Mouse (Mus musculus) layer of hippocampus, adult 11-12 months (tissue): ENCODE results near the gene Tlr11.

Experiments used
- DNase-seq: peaks from one replicate; pipeline ENCODE4 v3.0.0; 2022; ENCODE audit warnings: low spot score

Tlr11 gene

DNA sequence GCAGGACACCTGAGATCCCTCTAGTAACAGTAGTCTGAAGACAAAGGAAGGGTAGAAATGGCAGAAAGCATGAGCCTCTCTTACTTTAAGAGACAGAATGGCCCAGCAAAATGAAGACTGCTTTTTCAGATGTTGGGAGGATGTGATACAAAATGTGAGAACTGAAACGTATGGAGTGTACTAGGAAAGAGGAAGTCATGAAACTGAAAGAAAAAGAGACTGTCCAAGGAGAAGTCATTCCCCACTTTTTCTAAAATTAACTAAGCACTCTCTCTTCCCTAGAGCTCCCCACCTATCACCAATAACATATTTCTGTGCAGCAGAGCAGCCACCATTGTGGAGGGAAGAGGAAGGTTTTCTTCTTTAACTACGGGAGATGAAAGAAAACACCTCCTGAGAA is at the start of gene Tlr11:
Gene Tlr11, plus strand, starts transcription at position 322 of the 400 bp plus-strand sequence.
- no peak for DNase-seq

- DNase-seq = no peak
Measured at GRCm38 (mm10) chr14:50326661-50327060, 31.1 kb upstream of the Tlr11 start, which contains the start of gene Olfr734. Gene Olfr734 (minus strand): TSS chr14:50326761.

- no peak for DNase-seq
Measured at GRCm38 (mm10) chr14:50348796-50349195, 8.9 kb upstream of the Tlr11 start, which contains the start of gene Olfr735. Gene Olfr735 (minus strand): TSS chr14:50348872.

DNA sequence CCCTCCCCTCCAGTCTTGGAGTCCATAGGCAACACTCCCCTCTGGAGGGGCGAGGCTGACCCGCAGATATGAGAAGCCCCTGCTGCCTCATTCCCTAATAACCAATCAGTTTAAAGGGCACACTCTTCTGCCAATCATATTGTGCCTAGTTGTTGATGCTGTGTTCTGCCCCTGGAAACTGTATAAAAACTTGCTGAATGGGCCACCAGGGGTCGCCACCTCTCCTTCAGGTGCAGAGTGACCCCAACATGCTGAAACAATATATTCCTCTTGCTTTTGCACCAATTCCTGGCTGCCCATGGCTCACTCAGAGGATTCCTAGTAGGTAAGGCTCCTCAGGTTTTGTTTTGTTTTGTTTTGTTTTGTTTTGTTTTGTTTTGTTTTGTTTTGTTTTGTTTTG is 5.3 kb upstream of the Tlr11 start:
- DNase-seq = peak; percentile 10

GRCm38 (mm10) chr14:50356725-50357124 is 989 bp upstream of the Tlr11 start:
- no peak for DNase-seq

GRCm38 (mm10) chr14:50360480-50360879 is 2.8 kb downstream of the Tlr11 start:
- no peak for DNase-seq

GRCm38 (mm10) chr14:50363561-50363960 is 5.8 kb downstream of the Tlr11 start:
- no peak for DNase-seq

- no peak for DNase-seq
Measured at GRCm38 (mm10) chr14:50380863-50381262, 23.1 kb downstream of the Tlr11 start, which contains the start of gene Olfr736. Gene Olfr736 (plus strand): TSS chr14:50381163.

- no peak for DNase-seq
Measured at GRCm38 (mm10) chr14:50407268-50407667, 49.6 kb downstream of the Tlr11 start, which contains the start of gene Olfr738. Gene Olfr738 (plus strand): TSS chr14:50407568.
